Mouse (Mus musculus) gastrocnemius, adult 8-10 months (tissue): ENCODE measurements around the gene Slc35b1. TPM values are rescaled to one million over a fixed set of nuclear protein-coding genes. Genes with fewer than 3 reads are reported as not detected.
A peak's percentile ranks its signal among the peaks of the same experiment; 100 is the strongest.

ENCODE experiments used
- DNase-seq, 2 experiments: peaks; one replicate each; pipeline ENCODE4 v3.0.0; 2022; ENCODE audit warnings: low spot score in 2 of 2
- total RNA-seq, 4 experiments: library from RNA; stranded (reverse); gene quantifications; 2 replicates each; pipeline ENCODE4 v1.2.4; 2022

Slc35b1 gene
- 10 to 100 TPM; 49.1 to 55.1 (median 51.9) TPM for total RNA-seq

- peak; percentile 93 to 95 for DNase-seq
Observed at GRCm38 (mm10) chr11:95384319-95384972, at the start of gene Slc35b1. Gene Slc35b1, plus strand, starts transcription at chr11:95384692.

DNA sequence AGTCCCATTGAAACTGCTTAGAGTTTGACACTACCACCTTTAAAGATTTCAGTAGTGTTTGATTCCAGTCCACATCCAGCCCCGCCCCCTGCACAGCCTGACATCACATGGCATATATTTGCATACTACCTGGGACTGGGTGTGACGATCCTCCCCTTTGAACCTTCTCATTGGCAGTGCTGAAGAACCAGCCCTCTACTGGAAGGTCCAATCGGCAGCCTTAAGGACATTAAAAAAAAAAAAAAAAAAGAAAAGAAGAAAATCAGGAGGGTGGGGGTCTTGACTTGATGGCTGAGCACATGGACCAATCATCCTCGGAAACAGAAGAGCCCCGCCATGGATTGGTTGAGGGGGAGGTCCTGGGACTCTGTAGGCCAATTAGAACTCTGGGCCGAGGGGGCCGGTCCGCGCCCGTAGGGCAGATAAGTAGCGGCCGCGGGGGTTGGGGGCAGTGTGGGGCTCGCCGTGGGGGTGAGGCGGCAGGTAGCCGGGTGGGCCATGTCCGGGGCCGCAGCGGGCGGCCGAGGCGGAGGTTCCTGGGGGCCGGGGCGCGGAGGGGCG lies 47.8 kb upstream of the Slc35b1 start, which contains the start of gene Fam117a:
Fam117a (plus strand) TSS at position 451 of the 561 bp plus-strand sequence.
- DNase-seq = peak; percentile 61 to 77

DNA sequence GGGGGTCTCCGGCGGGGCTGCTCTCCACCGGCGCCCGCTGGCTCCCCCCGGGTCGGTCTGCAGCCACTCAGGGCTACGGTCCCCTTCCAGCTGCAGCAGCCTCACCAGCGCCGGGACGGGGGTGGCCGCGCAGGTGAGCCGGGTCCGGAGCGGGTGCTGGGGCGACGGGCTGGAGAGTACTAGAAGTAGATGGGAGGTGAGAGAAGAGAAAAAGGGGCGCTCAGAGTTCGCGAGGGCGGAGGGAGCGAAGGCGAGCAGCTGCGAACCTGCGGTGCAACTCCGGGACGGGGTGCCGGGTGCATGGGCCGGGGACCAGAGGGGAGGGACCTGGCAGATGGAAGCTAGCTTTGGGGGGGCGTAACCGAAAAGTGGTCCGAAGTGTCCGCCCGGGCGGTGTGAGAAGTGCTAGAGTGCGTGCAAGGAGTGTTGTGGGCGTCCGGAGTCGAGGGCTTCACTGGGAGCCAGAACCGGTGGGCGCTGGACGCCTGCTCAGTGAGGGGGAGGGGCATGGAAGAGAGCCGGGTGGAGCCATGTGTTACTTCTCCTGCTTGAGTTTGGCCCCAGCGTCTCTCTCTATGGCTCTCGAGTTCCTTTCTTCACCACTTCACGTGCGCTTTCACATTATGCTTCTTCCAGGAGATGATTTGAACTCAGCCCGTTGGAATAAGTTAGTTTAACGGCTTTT lies 47.2 kb upstream of the Slc35b1 start:
- peak; percentile 28 to 31 for DNase-seq

DNA sequence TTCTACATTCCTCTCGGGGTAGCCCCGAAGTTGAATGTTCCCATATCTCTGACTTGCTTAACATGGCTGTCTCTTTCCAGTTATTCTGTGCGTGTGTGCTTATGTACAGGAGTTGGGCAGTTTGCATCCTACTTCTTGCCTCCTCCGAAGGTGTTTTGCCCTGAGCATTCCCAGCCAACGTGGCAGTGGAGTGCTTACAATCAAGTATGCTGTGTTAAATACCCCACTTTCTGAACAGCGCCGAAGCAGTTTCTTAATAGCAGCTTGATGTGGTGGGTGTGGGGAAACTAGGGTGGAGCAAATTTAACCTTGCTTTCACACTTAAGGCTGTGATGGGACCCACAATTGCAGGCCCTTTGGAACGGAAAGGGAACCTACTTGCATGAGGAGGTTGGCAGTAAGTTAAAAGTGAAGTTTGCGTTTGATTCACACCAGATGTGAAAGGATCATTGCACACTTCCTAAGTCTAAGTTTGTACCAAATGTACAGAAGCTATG lies 46.6 kb upstream of the Slc35b1 start:
- no peak for DNase-seq

- no peak for DNase-seq
Observed at GRCm38 (mm10) chr11:95339471-95340021, 44.9 kb upstream of the Slc35b1 start.

- no peak for DNase-seq
Observed at GRCm38 (mm10) chr11:95340259-95340658, 44.2 kb upstream of the Slc35b1 start.

DNA sequence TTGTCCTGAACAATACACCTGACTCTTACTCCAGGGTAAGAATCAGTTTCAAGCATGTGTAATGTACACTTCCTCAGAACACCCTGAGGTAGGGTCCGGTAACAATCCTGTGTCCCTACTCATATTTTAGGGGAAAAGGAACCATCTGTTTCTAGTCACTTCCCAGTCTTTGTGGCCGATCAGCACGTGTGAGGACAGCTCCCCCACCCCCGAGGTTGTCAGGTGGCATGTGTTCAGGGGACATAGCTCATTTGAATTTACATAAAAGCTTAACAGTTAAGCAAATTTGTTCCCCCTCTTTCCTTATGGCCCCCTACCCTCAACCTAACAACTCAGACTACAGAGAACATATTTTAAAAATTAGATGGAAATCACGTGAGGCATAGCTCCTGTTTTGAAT lies 43.8 kb upstream of the Slc35b1 start:
- no peak for DNase-seq

DNA sequence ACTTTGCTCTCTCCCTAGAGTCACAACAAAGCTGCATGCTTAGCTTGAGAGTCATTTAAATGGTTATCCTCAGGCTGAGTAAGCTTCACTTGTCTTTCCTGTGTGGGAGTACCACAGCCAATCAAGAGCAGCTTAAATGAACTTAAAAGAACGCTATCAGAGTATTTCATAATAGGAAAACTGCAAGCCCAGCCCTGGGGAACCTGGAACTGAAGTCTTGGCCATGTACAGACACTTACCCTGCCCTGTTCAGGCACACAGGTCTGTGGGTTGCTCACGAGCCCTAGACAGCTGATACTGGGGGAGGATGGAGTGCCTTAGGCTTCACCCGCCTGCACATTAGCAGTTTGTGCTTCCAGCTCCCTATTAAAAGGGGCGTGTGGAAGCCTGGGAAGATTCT lies 41.3 kb upstream of the Slc35b1 start:
- no peak for DNase-seq

- no peak for DNase-seq
Observed at GRCm38 (mm10) chr11:95344181-95344580, 40.3 kb upstream of the Slc35b1 start.

DNA sequence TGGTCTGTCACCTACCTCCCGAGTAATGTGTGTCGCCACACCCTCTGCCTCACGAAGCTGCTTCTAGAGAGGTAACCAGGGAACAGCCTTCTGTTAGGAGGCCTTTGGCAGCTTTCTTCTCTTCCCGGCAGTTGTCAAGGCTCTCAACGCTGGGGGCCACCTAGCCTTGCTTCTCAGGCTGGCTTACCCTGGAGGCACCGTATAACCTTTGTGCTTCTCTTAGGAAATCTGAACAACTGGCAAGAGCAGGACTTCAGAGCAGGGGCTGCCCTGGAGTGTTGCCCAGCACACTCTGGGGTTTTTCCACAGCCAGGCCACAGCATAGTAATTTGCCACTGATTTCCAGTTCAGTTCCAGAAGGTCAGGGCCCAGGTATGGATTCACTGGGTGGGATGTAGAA lies 34.2 kb upstream of the Slc35b1 start:
- no peak for DNase-seq

DNA sequence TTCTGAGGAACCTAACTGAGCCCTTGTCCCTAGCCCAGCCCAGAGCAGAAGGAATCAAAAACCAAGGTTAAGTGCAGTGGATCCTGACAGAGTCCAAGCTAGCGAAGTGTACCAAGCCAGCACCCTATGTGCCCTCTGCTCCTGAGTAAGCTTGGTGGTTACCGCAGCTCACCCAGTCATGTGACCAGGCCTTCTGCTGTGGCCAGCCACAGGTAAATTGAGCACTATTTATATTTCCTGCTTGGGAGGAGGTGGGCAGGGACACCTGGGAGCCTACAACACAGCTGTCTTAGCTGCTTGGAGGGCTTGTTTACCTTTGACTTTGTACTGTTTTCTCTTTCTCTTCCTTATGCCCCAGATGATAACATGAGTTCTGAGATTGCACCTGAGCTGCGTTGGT lies 33.5 kb upstream of the Slc35b1 start:
- DNase-seq = no peak

DNA sequence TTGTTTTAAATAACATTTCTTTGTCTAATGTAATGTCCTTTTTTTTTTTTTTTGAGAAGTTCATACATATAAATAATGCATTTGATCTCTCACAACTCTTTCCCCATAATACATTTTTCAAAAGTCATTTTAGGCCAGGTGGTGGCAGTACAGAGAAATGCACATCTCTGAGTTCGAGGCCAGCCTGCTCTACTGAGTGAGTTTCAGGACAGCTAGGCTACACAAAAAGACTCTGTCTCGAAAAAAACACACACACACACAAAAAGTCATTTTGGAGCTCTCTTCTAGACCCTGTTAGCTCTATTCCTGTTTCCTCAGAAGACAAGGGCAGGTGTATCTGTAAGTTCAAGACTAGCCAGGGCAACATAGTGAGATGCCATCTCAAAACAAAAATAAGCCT lies 31.8 kb upstream of the Slc35b1 start:
- DNase-seq = no peak

DNA sequence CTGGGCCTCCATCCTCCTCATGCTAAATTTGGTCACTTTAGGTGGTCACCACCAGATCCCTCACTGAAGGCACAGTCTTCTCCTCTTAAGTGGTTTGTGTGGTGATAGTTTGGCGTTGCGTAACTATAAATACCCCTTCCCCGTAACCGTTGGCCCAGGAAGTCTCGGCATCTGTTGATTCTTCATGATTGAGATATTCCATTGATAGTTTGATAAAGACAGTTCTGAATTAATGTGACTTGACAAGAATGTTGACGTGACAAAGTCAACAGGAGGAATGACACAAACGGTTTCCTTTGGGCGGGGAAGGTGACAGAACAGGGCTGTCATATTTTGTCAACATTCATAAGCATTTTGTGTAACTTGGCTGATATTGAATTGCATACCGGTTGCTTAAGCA lies 31.3 kb upstream of the Slc35b1 start:
- DNase-seq = no peak

- DNase-seq = no peak
Observed at GRCm38 (mm10) chr11:95354228-95354944, 30.1 kb upstream of the Slc35b1 start.

GRCm38 (mm10) chr11:95354945-95355660 lies 29.4 kb upstream of the Slc35b1 start:
- DNase-seq = no peak

- no peak for DNase-seq
Observed at GRCm38 (mm10) chr11:95355661-95356011, 28.9 kb upstream of the Slc35b1 start.

DNA sequence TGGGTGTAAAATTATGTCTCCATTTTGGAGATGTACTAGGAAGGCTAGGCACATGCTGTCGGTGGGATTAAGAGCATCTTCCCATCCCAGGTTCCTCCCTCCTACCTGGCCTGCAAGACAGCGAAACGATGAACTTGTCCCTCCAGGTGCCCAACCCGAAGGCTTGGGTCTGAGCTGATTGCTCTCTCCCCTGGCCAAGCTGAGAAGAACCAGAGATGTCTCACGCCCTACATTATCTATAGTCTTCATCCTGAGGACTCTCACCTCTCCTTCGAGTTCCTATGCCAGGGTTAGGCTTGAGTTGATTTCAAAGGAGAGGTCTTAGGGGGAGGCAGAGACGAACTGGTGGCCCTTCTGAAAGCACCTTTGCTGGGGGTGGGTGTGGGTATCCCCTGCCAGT lies 28.5 kb upstream of the Slc35b1 start:
- no peak for DNase-seq

- peak; percentile 24 to 47 for DNase-seq
Observed at GRCm38 (mm10) chr11:95356469-95357273, 27.8 kb upstream of the Slc35b1 start.

- no peak for DNase-seq
Observed at GRCm38 (mm10) chr11:95358263-95358662, 26.2 kb upstream of the Slc35b1 start.

- DNase-seq = no peak
Observed at GRCm38 (mm10) chr11:95364388-95364787, 20.1 kb upstream of the Slc35b1 start.
